Mouse (Mus musculus): ENCODE measurements around the gene Nudt16l1.

DNA sequence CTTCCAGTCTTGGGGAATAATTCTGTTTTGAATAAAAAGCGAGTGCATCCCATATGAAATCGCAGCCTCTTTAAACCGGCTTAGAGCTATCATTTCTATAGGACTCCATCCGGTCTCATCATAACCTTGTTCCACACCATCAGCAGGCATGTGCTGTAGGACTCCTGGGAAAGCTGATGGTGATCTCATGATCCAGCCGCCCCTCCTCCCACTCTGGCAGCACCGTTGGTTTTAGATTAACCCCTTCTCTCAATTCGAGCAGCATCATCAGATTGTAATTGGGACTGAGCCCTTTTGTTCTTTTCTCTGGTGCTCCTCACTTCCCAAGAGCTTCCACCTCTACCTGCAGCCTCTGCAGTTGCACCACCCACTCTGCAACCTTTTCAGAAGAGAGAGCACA is 37.4 kb upstream of the Nudt16l1 start:
- TF ChIP-seq POLR2A (IDR thresholded peaks at IDR 0.05; ENCODE audit: insufficient read length, low read depth) (no peak), POLR2AphosphoS2 (IDR thresholded peaks at IDR 0.05; ENCODE audit: insufficient read length, low read depth) (no peak), MYOG (IDR thresholded peaks at IDR 0.05; ENCODE audit: control insufficient read depth in 1 of 3, insufficient read depth in 1 of 3, insufficient read length in 2 of 3, low read depth in 2 of 3) (no peak), REST (IDR thresholded peaks at IDR 0.05; ENCODE audit: insufficient read depth, insufficient read length) (no peak), USF1 (IDR thresholded peaks at IDR 0.05; ENCODE audit: low read depth) (no peak), MAX (IDR thresholded peaks at IDR 0.05; ENCODE audit: low read depth) (no peak), E2F4 (IDR thresholded peaks at IDR 0.05; ENCODE audit: insufficient read depth) (no peak), MYOD1 (IDR thresholded peaks at IDR 0.05; ENCODE audit: control insufficient read depth in 1 of 3, insufficient read length in 2 of 3, low read depth in 2 of 3) (no peak), TCF12 (IDR thresholded peaks at IDR 0.05; ENCODE audit: insufficient read depth, poor library complexity, severe bottlenecking) (no peak), CEBPB (IDR thresholded peaks at IDR 0.05; ENCODE audit: insufficient read depth, poor library complexity, severe bottlenecking) (no peak)

Data from myocyte (in vitro differentiated cells).